Mouse (Mus musculus): ENCODE measurements around the gene Cyp4a29. TPM values are rescaled to one million over a fixed set of nuclear protein-coding genes. Genes with fewer than 3 reads are reported as not detected.
A peak's percentile ranks its signal among the peaks of the same experiment; 100 is the strongest.
"Not testable (repeated sequence)": the region's sequence is repeated elsewhere in the genome, so short reads cannot be mapped to it uniquely, and the experiment has no call there.

The Cyp4a29 gene
- not detected in 2 replicates for polyA plus RNA-seq (2016; fragmentation: Nextera tagmentation; extraction: Ambion mirVana)

DNA sequence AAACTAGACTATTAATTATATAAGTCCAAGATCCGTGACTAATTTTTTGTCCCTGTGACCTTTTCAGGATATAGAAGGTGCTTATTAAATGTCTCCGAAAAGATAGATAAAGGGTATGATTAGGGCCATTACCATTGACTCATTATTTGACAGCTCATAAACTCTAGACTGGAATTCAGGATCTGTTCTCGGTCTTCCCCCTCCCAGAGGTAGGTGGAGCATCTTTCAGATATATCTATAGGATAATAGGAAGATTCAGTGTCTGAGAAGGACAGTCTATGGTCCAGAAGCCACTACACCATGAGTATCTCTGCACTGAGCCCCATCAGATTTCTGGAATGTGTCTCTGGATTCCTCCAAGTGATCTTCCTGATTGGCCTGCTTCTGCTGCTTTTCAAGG, at the start of gene Cyp4a29:
TSS of gene Cyp4a29 (plus strand) at position 301 of the 400 bp plus-strand sequence.
- 83% methylated on average over 3 of the region's 3 CpGs for WGBS

GRCm38 (mm10) chr4:115232901-115233300, 9.0 kb upstream of the Cyp4a29 start:
- not testable (repeated sequence) for H3K27me3 ChIP-seq; H3K4me3 ChIP-seq; H3K4me2 ChIP-seq (replicated peaks); ATAC-seq (ENCODE audit: low FRiP score); H3K27ac ChIP-seq; H3K9ac ChIP-seq; H3K36me3 ChIP-seq; H3K4me1 ChIP-seq; H3K9me3 ChIP-seq (replicated peaks)
- 79% methylated on average over 2 of the region's 2 CpGs for WGBS

More for the DNA sequence above, at the start of gene Cyp4a29:
- Histone ChIP-seq H3K9ac (no peak within 1 kb of the TSS), H3K9me3 (replicated peaks) (no peaks in the 10 kb centered on the region), H3K27me3 (no peaks in the 10 kb centered on the region), H3K36me3 (no peaks in the 10 kb centered on the region), H3K4me1 (no peaks in the 10 kb centered on the region), H3K4me2 (replicated peaks) (no peak within 1 kb of the TSS), H3K27ac (no peak within 1 kb of the TSS), H3K4me3 (no peak within 1 kb of the TSS)
- no peak for ATAC-seq (ENCODE audit: low FRiP score)

- no peak for ATAC-seq (ENCODE audit: low FRiP score)
- Histone ChIP-seq H3K36me3 (no peaks in the 10 kb centered on the region), H3K9me3 (replicated peaks) (no peaks in the 10 kb centered on the region), H3K4me1 (no peaks in the 10 kb centered on the region), H3K4me3 (no peak overlapping the region), H3K9ac (no peak overlapping the region), H3K4me2 (replicated peaks) (no peak overlapping the region), H3K27me3 (no peaks in the 10 kb centered on the region), H3K27ac (no peak overlapping the region)
- 73% methylated on average over 1 of the region's 1 CpGs for WGBS
These were observed 5.3 kb upstream of the Cyp4a29 start for GRCm38 (mm10) chr4:115236462-115237096.

- H3K27ac ChIP-seq; H3K36me3 ChIP-seq; H3K27me3 ChIP-seq; H3K9ac ChIP-seq; H3K4me3 ChIP-seq; H3K4me1 ChIP-seq; ATAC-seq (ENCODE audit: low FRiP score); H3K9me3 ChIP-seq (replicated peaks); H3K4me2 ChIP-seq (replicated peaks): not testable (repeated sequence)
- 90% methylated on average over 3 of the region's 4 CpGs for whole genome bisulfite sequencing
These were observed 23.0 kb downstream of the Cyp4a29 start for GRCm38 (mm10) chr4:115264687-115265569.

GRCm38 (mm10) chr4:115278215-115278982, 36.5 kb downstream of the Cyp4a29 start:
- H3K4me2 ChIP-seq (replicated peaks); H3K36me3 ChIP-seq; H3K27me3 ChIP-seq; H3K27ac ChIP-seq; H3K4me3 ChIP-seq; ATAC-seq (ENCODE audit: low FRiP score); H3K9ac ChIP-seq; H3K9me3 ChIP-seq (replicated peaks); H3K4me1 ChIP-seq: not testable (repeated sequence)
- WGBS, result 94% methylated on average over 2 of the region's 3 CpGs

DNA sequence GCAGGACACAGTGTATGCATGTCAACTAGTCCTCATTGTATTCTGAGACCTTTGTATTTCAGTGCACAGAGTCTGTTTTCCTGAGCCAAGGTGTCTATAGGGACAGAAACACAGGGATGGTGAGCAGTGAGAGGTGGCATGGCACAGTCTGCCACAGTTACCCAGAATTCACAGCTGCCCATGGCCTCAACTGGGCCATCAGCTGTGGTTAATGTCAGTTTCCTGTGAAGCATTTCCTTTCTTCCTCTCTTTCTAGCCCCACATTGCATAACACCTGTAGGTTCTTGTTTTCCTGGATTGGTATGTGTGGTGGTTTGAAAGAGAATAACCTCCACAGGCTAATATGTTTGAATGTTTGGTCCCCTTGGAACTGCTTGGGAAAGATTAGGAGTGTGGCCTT, 38.5 kb downstream of the Cyp4a29 start:
- Histone ChIP-seq H3K4me2 (replicated peaks) (peak overlapping the region; percentile 56), H3K27me3 (no peaks in the 10 kb centered on the region), H3K9me3 (replicated peaks) (no peaks in the 10 kb centered on the region), H3K27ac (no peak overlapping the region), H3K4me1 (no peaks in the 10 kb centered on the region), H3K36me3 (no peaks in the 10 kb centered on the region), H3K4me3 (peak overlapping the region; percentile 33; the same call in 1 of the 2 replicates), H3K9ac (no peak overlapping the region)
- ATAC-seq (ENCODE audit: low FRiP score), result peak; percentile 46

DNA sequence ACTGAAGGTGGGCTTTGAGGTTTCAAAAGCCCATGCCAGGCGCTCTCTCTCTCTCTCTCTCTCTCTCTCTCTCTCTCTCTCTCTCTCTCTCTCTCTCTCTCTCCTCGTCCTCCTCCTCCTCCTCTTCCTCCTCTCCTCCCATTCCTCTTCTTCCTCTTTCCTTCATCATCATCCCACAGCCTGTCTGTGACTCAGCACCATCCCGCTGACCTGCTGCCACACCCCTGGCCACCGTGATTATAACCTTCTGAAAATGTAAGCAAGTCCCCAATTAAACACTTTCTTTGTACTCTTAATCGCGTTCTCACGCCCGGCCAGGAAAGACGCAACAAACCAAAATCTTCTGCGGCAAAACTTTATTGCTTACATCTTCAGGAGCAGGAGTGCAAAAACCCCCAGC, 38.9 kb downstream of the Cyp4a29 start:
- 15% methylated on average over 9 of the region's 10 CpGs for WGBS
- H3K9me3 ChIP-seq (replicated peaks); H3K27ac ChIP-seq; H3K27me3 ChIP-seq; H3K36me3 ChIP-seq; H3K4me1 ChIP-seq: not testable (repeated sequence)
- Histone ChIP-seq H3K4me3 (peak overlapping the region; percentile 33), H3K4me2 (replicated peaks) (peak overlapping the region; percentile 56), H3K9ac (peak overlapping the region; percentile 13; the same call in 1 of the 2 replicates)
- ATAC-seq (ENCODE audit: low FRiP score), result peak; percentile 72

DNA sequence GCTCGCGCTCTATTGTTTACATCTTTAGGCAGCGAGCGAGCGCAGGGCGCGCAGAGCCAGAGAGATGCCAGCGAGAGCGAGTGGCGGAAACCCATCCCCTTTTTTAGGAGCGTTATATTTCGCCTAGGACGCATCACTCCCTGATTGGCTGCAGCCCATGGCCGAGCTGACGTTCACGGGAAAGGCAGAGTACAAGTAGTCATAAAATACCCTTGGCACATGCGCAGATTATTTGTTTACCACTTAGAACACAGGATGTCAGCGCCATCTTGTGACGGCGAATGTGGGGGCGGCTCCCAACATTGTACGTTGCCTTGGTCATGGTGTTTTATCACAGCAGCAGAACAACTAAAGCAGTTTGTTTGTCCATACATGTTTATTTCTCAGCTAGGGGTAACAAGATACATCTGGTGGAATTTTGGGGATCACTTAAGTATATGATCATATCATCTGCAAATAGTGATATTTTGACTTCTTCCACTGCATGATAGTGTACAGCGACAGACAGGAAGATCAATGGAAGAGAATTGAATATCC, 39.4 kb downstream of the Cyp4a29 start:
- not testable (repeated sequence) for H3K27ac ChIP-seq; H3K4me1 ChIP-seq; H3K9ac ChIP-seq; H3K36me3 ChIP-seq; H3K27me3 ChIP-seq; H3K9me3 ChIP-seq (replicated peaks)
- peak; percentile 83 for ATAC-seq (ENCODE audit: low FRiP score)
- WGBS, result 17% methylated on average over 21 of the region's 23 CpGs
- peak overlapping the region; percentile 56 for H3K4me2 ChIP-seq (replicated peaks)
- H3K4me3 ChIP-seq, result peak overlapping the region; percentile 33

- not testable (repeated sequence) for H3K27me3 ChIP-seq; H3K27ac ChIP-seq; H3K9me3 ChIP-seq (replicated peaks); H3K9ac ChIP-seq; ATAC-seq (ENCODE audit: low FRiP score); H3K4me1 ChIP-seq; H3K4me2 ChIP-seq (replicated peaks); H3K36me3 ChIP-seq; H3K4me3 ChIP-seq
These were observed 56.9 kb downstream of the Cyp4a29 start, which contains the start of gene Cyp4a12a for GRCm38 (mm10) chr4:115298746-115299145. Gene Cyp4a12a (plus strand): TSS chr4:115299046.

Other genes with a start within 250 kb of the Cyp4a29 start
- gene Stil, start 241.9 kb upstream of the Cyp4a29 start, polyA plus RNA-seq (2016; fragmentation: Nextera tagmentation; extraction: Ambion mirVana), result 12.3 and 12.8 TPM in 2 replicates
- gene Tal1, start 185.7 kb upstream of the Cyp4a29 start, polyA plus RNA-seq (2016; fragmentation: Nextera tagmentation; extraction: Ambion mirVana), result 6.0 and 7.0 TPM in 2 replicates
- 13.1 and 15.2 TPM in 2 replicates for gene Pdzk1ip1, start 153.4 kb upstream of the Cyp4a29 start, polyA plus RNA-seq (2016; fragmentation: Nextera tagmentation; extraction: Ambion mirVana)
- gene Cyp4x1, start 107.8 kb upstream of the Cyp4a29 start, polyA plus RNA-seq (2016; fragmentation: Nextera tagmentation; extraction: Ambion mirVana), result 1.9 and 2.0 TPM in 2 replicates
- not detected in 2 replicates for gene Cyp4a12a, start 57.0 kb downstream of the Cyp4a29 start, polyA plus RNA-seq (2016; fragmentation: Nextera tagmentation; extraction: Ambion mirVana)
- gene Cyp4a12b, start 169.5 kb downstream of the Cyp4a29 start, polyA plus RNA-seq (2016; fragmentation: Nextera tagmentation; extraction: Ambion mirVana), result not detected in 2 replicates
- not detected in 2 replicates for gene Cyp4a30b, start 210.5 kb downstream of the Cyp4a29 start, polyA plus RNA-seq (2016; fragmentation: Nextera tagmentation; extraction: Ambion mirVana)